Mouse (Mus musculus) monocyte, adult 59 days (primary cell): ENCODE data around the gene Tpd52l2. TPM values are rescaled to one million over a fixed set of nuclear protein-coding genes. Genes with fewer than 3 reads are reported as not detected.

Experiments
- total RNA-seq, 2 experiments: library from RNA; stranded (reverse); gene quantifications; one replicate each; pipeline ENCODE4 v1.2.4; 2023

The Tpd52l2 gene
- 10 to 100 TPM; 77.9 to 80.4 TPM for total RNA-seq

GRCm38 (mm10) chr2:181496831-181497547 is at the start of gene Tpd52l2:
Gene Tpd52l2 (plus strand): TSS chr2:181497142.

GRCm38 (mm10) chr2:181459153-181459672 is 37.7 kb upstream of the Tpd52l2 start, which contains the start of gene Zbtb46:
Gene Zbtb46 (minus strand): TSS chr2:181459426.

DNA sequence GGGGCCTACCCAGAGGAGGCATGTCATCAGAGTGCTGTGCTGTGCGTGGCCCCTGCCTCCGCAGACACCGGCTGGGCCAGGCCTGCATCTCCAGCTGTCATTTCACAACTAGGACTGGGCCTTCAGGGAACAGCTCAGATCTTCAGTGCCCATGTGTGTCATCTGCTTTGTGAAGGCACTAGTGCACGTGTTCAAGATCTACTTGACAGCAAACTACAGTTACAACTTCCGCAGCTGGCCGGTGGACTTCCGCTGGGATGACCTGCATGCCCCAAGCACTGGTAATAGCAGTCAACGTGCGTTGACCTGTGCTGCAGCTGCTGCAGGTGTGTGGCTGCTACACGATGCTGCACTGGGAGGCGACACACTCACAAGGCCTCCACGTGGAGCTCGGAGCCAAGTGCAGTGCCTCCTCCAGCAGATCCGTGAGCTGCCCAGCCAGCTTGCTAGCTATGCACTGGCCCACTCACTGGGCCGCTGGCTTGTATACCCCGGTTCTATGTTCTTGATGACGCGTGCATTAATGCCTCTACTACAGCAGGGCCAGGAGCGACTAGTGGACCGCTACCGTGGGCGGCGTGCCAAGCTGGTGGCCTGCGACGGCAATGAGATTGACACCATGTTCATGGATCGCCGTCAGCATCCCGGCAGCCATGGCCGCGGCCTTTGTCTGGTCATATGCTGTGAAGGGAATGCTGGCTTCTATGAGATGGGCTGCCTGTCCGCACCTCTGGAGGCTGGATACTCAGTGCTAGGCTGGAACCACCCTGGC is 3.6 kb upstream of the Tpd52l2 start, which contains the start of gene Abhd16b:
Abhd16b (plus strand) TSS at position 51 of the 772 bp plus-strand sequence.

GRCm38 (mm10) chr2:181520118-181520935 is 23.4 kb downstream of the Tpd52l2 start, which contains the start of gene Dnajc5:
Gene Dnajc5 (plus strand): TSS chr2:181520485.

Other genes starting within 250 kb of the Tpd52l2 start
- 10 to 100 TPM; 26.5 to 28.5 TPM for gene Gmeb2, start 209.1 kb upstream of the Tpd52l2 start, total RNA-seq
- gene Stmn3, start 182.6 kb upstream of the Tpd52l2 start, total RNA-seq = not detected
- 10 to 100 TPM; 24.7 to 26.6 TPM for gene Rtel1, start 177.4 kb upstream of the Tpd52l2 start, total RNA-seq
- gene Zgpat, start 132.2 kb upstream of the Tpd52l2 start, total RNA-seq = 10 to 100 TPM; 39.2 to 39.5 TPM
- 10 to 100 TPM; 54.3 to 60.9 TPM for gene Arfrp1, start 131.7 kb upstream of the Tpd52l2 start, total RNA-seq
- gene Lime1, start 117.1 kb upstream of the Tpd52l2 start, total RNA-seq = 10 to 100 TPM; 23.7 to 30.1 TPM
- 1 to 10 TPM; 6.2 to 8.5 TPM for gene Zbtb46, start 37.7 kb upstream of the Tpd52l2 start, total RNA-seq
- not detected for gene Abhd16b, start 3.9 kb upstream of the Tpd52l2 start, total RNA-seq
- 10 to 100 TPM; 93.9 to 98.2 TPM for gene Dnajc5, start 23.3 kb downstream of the Tpd52l2 start, total RNA-seq
- gene Uckl1, start 87.8 kb downstream of the Tpd52l2 start, total RNA-seq = 100 to 1,000 TPM; 126 to 127 TPM
- 10 to 100 TPM; 37.5 to 42.1 TPM for gene Prpf6, start 94.7 kb downstream of the Tpd52l2 start, total RNA-seq
- gene Zfp512b, start 95.7 kb downstream of the Tpd52l2 start, total RNA-seq = 10 to 100 TPM; 15.1 to 18.4 TPM
- gene Samd10, start 102.1 kb downstream of the Tpd52l2 start, total RNA-seq = 1 to 10 TPM; 2.2 to 3.5 TPM
- not detected for gene Gm29797, start 159.9 kb downstream of the Tpd52l2 start, total RNA-seq
- not detected for gene Sox18, start 174.5 kb downstream of the Tpd52l2 start, total RNA-seq
- 10 to 100 TPM in 1 of 2 experiments, 1 to 10 TPM in 1; 8.8 to 11.2 TPM for gene Tcea2, start 183.2 kb downstream of the Tpd52l2 start, total RNA-seq
- gene Rgs19, start 196.8 kb downstream of the Tpd52l2 start, total RNA-seq = 100 to 1,000 TPM; 177 to 199 TPM
- gene Lkaaear1, start 201.3 kb downstream of the Tpd52l2 start, total RNA-seq = not detected
- 1 to 10 TPM in 1 of 2 experiments, not detected in 1; 1.3 TPM for gene Oprl1, start 217.9 kb downstream of the Tpd52l2 start, total RNA-seq